Mouse (Mus musculus): ENCODE data around the gene Tcf19. TPM values are rescaled to one million over a fixed set of nuclear protein-coding genes. Genes with fewer than 3 reads are reported as not detected.
"Not testable (repeated sequence)": the region's sequence is repeated elsewhere in the genome, so short reads cannot be mapped to it uniquely, and the experiment has no call there.

Tcf19 gene
- polyA plus RNA-seq, 1 experiment from 2014 or later = 70.6 TPM

- ATAC-seq (ENCODE audit: low FRiP score, low read depth); H3K4me3 ChIP-seq; H3K27ac ChIP-seq; H3K36me3 ChIP-seq; H3K4me2 ChIP-seq (replicated peaks); H3K9me3 ChIP-seq; H3K9ac ChIP-seq: not testable (repeated sequence)
- H3K4me1 ChIP-seq = peaks cover 13% of the 10 kb centered on the region
- 9% methylated on average over 8 of the region's 8 CpGs for WGBS
- peaks cover 24% of the 10 kb centered on the region for H3K27me3 ChIP-seq
Observed at GRCm38 (mm10) chr17:35465651-35466050, 51.0 kb downstream of the Tcf19 start.

Other genes with a start within 250 kb of the Tcf19 start
- 0.09 and 0.31 TPM in 2 replicates for gene H2-Q1, start 196.4 kb downstream of the Tcf19 start, polyA plus RNA-seq (2015; fragmentation: Nextera tagmentation; extraction: Ambion mirVana)
- gene H2-Q2, start 174.6 kb downstream of the Tcf19 start, polyA plus RNA-seq (2015; fragmentation: Nextera tagmentation; extraction: Ambion mirVana) = 0.69 and 0.89 TPM in 2 replicates
- 4.6 and 5.1 TPM in 2 replicates for gene H2-Q4, start 137.2 kb downstream of the Tcf19 start, polyA plus RNA-seq (2015; fragmentation: Nextera tagmentation; extraction: Ambion mirVana)
- 1.0 and 1.6 TPM in 2 replicates for gene H2-Q6, start 92.0 kb downstream of the Tcf19 start, polyA plus RNA-seq (2015; fragmentation: Nextera tagmentation; extraction: Ambion mirVana)
- 9.4 TPM in 2 replicates for gene H2-Q7, start 77.7 kb downstream of the Tcf19 start, polyA plus RNA-seq (2015; fragmentation: Nextera tagmentation; extraction: Ambion mirVana)
- 0.32 and 1.1 TPM in 2 replicates for gene H2-Q10, start 46.7 kb downstream of the Tcf19 start, polyA plus RNA-seq (2015; fragmentation: Nextera tagmentation; extraction: Ambion mirVana)
- gene Pou5f1, start 10.8 kb downstream of the Tcf19 start, polyA plus RNA-seq (2015; fragmentation: Nextera tagmentation; extraction: Ambion mirVana) = 0.23 TPM in 1 of 2 replicates, not detected in the other
- gene Cchcr1, start 276 bp upstream of the Tcf19 start, polyA plus RNA-seq (2015; fragmentation: Nextera tagmentation; extraction: Ambion mirVana) = 20.9 and 22.1 TPM in 2 replicates
- gene Psors1c2, start 16.4 kb upstream of the Tcf19 start, polyA plus RNA-seq (2015; fragmentation: Nextera tagmentation; extraction: Ambion mirVana) = 1.9 TPM in 2 replicates
- 0.06 and 0.11 TPM in 2 replicates for gene Cdsn, start 35.3 kb upstream of the Tcf19 start, polyA plus RNA-seq (2015; fragmentation: Nextera tagmentation; extraction: Ambion mirVana)
- 0.38 TPM in 1 of 2 replicates, not detected in the other for gene 2300002M23Rik, start 50.6 kb upstream of the Tcf19 start, polyA plus RNA-seq (2015; fragmentation: Nextera tagmentation; extraction: Ambion mirVana)
- gene Sfta2, start 84.7 kb upstream of the Tcf19 start, polyA plus RNA-seq (2015; fragmentation: Nextera tagmentation; extraction: Ambion mirVana) = not detected in 2 replicates
- not detected in 2 replicates for gene Gm9573, start 109.8 kb upstream of the Tcf19 start, polyA plus RNA-seq (2015; fragmentation: Nextera tagmentation; extraction: Ambion mirVana)
- 0.11 and 0.24 TPM in 2 replicates for gene Mucl3, start 126.9 kb upstream of the Tcf19 start, polyA plus RNA-seq (2015; fragmentation: Nextera tagmentation; extraction: Ambion mirVana)
- 17.8 and 21.0 TPM in 2 replicates for gene Vars2, start 150.8 kb upstream of the Tcf19 start, polyA plus RNA-seq (2015; fragmentation: Nextera tagmentation; extraction: Ambion mirVana)
- 45.3 and 48.0 TPM in 2 replicates for gene Gtf2h4, start 156.9 kb upstream of the Tcf19 start, polyA plus RNA-seq (2015; fragmentation: Nextera tagmentation; extraction: Ambion mirVana)
- gene Ddr1, start 187.8 kb upstream of the Tcf19 start, polyA plus RNA-seq (2015; fragmentation: Nextera tagmentation; extraction: Ambion mirVana) = 47.1 and 57.9 TPM in 2 replicates